Mouse (Mus musculus) embryo, embryonic 11.5 days (tissue): ENCODE measurements around the gene Cdcp2.
"Not testable (repeated sequence)": the region's sequence is repeated elsewhere in the genome, so short reads cannot be mapped to it uniquely, and the experiment has no call there.

ENCODE experiments used
- DNase-seq: peaks from one replicate; pipeline ENCODE4 v3.0.0-alpha.2; 2012; ENCODE audit warnings: low read depth, low spot score

The Cdcp2 gene

GRCm38 (mm10) chr4:107091696-107092095 lies 5.0 kb upstream of the Cdcp2 start:
- DNase-seq = no peak

DNA sequence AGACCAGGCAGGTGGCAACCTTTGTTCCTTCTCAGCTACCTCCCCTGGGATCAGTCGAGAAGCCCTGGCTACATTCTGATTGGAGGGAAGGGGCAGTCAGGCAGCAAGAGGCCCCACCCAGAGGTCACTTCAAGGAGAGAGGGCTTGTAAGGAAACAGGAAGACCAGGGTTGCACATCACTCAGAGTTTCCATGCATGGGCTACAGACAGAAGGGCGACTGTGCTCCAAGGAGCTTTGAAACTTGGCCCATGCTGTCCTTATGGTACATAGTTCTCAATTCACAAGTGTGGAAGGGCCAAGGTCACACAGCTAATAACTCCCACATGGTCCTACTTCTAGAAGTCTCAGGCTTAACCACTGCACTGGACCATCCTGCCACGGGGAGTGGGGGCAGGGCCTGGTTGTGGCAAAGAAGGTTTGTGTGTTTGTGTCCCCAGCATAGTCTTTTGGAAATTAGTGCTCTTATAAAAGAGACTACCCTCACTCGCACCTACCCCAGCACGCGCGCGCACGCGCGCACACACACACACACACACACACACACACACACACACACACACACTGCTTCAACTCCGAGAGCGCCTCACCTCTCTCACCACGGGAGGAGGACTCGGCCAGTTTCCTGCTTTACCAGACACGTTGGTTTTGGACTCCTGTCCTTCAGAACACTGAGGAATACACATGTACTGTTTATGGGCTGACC lies 2.1 kb upstream of the Cdcp2 start:
- no peak for DNase-seq

- DNase-seq = no peak
These were observed 648 bp upstream of the Cdcp2 start for GRCm38 (mm10) chr4:107096043-107096442.

GRCm38 (mm10) chr4:107097871-107098270 lies 1.2 kb downstream of the Cdcp2 start:
- no peak for DNase-seq

GRCm38 (mm10) chr4:107098375-107098774 lies 1.7 kb downstream of the Cdcp2 start:
- no peak for DNase-seq

- DNase-seq = no peak
These were observed 2.3 kb downstream of the Cdcp2 start for GRCm38 (mm10) chr4:107098791-107099525.

GRCm38 (mm10) chr4:107102220-107102619 lies 5.5 kb downstream of the Cdcp2 start:
- DNase-seq = no peak

DNA sequence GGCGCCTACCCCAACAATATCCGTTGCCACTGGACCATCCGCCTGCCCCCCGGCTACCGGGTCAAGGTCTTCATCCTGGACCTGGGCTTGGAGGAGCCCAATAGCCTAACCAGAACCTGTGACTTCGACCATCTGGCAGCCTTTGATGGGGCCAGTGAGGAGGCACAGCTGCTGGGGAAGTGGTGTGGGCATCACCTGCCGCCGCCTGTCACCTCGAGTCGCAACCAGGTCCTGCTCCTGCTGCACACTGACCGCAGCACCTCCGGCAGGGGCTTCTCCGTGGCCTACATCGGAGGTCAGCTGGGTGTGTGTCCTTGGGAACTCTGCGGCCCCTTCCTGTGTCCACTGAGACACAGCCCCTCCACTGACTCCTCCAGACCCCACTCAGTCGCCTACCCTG lies 10.1 kb downstream of the Cdcp2 start:
- DNase-seq = no peak

- peak; percentile 36 for DNase-seq
These were observed 11.6 kb downstream of the Cdcp2 start for GRCm38 (mm10) chr4:107108291-107108731.

- not testable (repeated sequence) for DNase-seq
These were observed 12.5 kb downstream of the Cdcp2 start for GRCm38 (mm10) chr4:107109181-107109580.

GRCm38 (mm10) chr4:107114278-107114677 lies 17.6 kb downstream of the Cdcp2 start:
- no peak for DNase-seq

GRCm38 (mm10) chr4:107117741-107118385 lies 21.2 kb downstream of the Cdcp2 start:
- no peak for DNase-seq

DNA sequence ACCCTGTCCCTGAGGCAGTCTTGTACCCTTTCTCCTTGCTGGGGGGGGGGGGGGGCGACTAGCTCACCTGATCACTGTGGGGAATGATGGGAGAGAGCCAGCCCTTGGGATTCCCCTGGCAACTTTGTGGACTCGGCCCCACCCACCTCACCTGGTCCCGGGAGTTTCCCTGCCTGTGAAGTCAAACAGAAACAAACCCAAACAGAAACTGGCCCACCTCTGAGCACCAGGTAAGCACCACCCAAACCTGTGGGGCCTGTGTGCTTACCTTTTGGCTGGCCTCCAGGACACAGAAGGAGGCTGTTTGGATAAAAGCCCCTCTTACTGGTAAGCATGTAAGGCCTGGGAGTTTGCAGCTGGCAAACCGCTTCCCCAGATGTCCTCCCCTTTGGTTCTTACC lies 22.4 kb downstream of the Cdcp2 start:
- no peak for DNase-seq

DNA sequence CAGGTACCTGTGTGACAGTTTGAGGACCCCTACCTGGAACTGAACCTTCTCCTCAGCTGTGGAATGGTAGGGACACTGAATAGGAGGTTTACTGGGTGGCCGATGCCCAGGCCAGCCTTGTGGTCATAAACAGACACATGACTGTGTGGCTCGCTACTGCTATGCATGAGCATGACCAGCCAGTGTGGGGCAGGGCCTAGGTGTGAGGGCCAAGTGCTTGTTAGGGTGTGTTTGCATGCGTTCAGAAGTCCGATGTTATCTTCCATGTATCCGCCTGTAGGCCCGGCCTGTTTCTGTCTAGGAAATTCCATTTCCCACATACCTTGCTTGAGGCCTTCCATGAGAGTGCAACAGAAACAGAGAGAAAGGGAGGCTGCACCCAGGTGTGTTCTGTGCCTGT lies 24.0 kb downstream of the Cdcp2 start:
- no peak for DNase-seq

DNA sequence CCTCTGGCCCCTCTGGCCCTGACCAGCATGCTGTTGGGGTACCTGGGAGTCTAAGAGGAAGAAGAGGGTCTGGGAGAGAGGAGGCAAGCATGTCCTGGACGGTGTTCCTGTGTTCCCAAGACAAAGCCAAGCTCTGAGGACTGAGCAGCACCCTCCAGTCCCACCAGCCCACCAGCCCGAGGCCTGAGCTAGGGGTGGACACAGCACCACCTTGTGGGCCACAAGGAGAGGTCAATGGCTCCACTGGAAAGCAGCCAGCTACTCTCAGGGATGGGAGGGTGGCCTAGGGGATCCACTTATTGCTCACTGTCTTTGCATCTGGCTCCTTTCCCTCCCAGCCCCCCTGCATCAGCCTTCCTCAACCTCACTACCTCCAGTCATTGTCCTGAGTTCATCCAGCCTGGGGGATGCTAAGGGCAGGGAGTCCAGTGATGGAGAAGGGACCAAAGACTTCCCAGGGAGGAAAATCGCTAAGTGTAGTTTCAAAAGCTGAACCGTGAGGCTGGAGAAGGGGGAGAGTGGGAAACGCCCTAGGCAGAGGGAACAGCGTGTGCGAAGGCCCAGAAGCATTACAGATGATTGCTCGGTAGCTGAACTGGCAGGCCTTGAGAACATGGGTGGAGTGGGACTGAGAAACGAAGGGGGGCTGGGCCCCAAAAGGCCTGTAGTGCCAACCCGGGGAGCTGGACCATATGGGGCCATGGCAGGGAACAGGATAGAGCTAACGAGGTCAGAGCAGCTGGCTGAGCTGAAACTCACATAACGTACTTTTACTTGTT lies 24.7 kb downstream of the Cdcp2 start:
- DNase-seq = peak; percentile 50

DNA sequence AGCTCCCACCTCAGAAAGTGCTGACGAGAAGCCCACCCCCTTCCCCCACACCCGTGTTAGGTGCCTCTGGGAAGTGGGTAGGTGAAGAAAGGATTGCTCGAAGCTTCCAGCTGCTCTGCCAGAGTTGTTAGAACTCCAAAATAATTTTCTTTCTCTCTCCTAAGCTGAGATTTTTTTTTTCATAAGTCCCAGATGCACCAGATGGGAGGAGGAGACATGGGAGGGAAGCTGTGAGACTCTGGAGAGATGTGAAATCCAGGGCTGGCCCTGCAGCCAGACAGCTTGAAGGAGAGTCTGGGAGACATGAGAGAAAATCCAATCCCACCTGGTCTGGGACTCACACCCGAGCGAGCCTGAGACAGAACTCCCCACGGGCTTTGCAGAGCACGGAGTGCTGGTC lies 27.7 kb downstream of the Cdcp2 start:
- DNase-seq = no peak

DNA sequence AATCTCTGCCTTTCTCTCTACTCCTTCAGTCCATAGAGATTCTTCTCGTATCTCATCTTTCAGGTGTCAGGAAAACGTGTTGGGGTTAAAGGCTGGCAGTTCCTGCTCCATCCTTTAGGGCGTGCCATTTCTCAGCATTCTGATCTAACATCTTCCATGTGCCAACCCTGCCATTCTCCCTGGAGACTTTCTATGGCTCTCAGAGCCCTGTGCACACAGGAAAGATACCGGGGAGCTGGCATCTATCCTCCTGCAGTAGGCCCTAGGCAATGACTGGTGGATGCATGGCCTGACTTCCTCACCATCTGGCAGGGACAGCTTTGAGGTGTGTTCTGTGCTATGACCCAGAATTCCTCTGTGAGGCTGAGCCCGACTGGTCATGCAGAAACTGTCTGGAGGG lies 28.4 kb downstream of the Cdcp2 start:
- DNase-seq = no peak

GRCm38 (mm10) chr4:107126389-107126788 lies 29.7 kb downstream of the Cdcp2 start:
- no peak for DNase-seq

GRCm38 (mm10) chr4:107126891-107127524 lies 30.3 kb downstream of the Cdcp2 start:
- DNase-seq = no peak

DNA sequence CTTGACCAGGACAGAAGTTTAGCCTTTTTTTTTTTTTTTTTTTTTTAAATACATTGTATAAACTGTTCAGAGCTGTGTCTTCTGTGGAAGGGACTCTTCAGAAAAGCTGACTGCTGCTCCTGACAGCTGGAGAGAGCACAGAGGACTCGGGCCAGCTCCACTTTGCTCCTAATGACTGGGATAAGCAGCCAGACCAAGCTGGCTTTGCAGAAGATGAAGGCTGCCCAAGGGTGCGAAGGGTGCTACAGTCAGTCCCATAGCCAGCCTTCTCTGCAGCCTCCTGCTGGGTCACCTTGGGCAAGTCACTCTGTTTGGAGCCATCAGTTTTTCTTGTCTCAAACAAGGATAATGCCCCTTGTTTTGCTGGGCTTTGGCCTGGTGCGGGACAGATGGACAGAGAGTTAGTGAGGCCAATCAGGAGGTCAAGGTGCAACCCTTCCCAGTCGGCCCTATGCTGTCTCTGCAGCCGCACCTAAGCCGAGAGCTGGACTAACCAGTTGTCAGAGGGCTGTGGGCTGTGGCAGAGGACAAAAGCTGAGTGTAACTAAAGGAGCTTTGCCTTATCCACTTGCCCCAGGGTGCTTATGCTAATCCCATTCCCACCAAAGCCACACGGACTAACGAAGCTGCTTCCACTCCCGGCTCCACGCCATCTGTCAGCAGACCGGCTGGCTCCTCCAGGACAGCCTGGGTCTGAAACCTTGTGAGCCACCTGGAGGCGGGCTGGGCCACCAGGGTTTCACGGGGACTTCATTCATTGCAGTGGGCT lies 31.4 kb downstream of the Cdcp2 start:
- DNase-seq = no peak

DNA sequence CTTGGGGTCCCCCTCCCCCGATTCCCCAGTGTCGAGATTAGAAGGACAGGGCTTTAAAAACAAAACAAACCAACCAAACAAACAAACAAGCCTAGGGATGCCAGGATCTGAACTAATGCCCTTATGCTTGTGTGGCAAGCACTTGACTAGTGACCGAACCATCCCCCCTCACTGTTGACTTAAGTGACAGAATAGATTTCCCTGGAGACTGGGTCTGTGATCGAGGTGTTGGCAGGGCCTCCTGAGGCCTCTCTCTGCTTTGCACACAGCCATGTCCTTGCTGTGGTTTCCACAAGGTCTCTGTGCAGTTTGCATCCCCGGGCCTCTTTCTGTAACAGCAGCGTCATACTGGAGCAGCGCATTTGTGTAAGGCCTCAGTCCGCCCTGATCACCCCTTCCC lies 32.7 kb downstream of the Cdcp2 start:
- DNase-seq = no peak
